Mouse (Mus musculus): ENCODE data around the gene Gm1043.

DNA sequence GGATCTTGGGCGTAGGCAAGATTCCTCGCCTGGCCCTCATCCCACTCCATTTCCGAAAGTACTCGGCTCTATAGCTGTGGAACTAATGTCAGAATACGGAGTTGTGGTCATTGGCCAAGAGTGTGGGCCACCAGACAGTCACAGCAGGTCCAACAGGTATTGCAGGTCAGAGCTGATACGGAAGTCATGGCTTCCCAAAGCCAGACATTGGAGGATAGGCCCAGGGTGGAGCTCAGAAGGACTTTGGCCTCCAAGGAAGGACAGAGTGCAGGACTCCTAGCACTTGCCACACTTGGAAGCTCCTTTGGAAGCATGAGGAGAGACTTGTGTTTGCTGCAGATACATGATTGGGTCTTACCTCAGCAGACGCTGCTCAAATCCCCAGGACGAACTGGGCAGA, 23.6 kb upstream of the Gm1043 start:
- no peak for TF ChIP-seq POLR2A (IDR thresholded peaks at IDR 0.05; ENCODE audit: borderline replicate concordance, low read depth, low read length)
- TF ChIP-seq CTCF (IDR thresholded peaks at IDR 0.05; ENCODE audit: low read depth, low read length): no peak
